Mouse (Mus musculus) heart, postnatal 14 days (tissue): ENCODE measurements around the gene Zfand6. TPM values are rescaled to one million over a fixed set of nuclear protein-coding genes. Genes with fewer than 3 reads are reported as not detected.

Experiments used
- DNase-seq, 2 experiments: peaks; one replicate each; pipeline ENCODE4 v3.0.0; 2021 to 2022
- intact Hi-C: fragments of 180-260 bp; cut with DNase I; formaldehyde crosslinking; loops from one replicate; pipeline ENCODE4 v1.15.1; 2025
- total RNA-seq, 2 experiments: library from RNA; stranded (reverse); gene quantifications; 2 replicates each; pipeline ENCODE4 v1.2.3; 2021

Zfand6 gene
- total RNA-seq, 2 experiments from 2014 or later = 95.4 to 97.4 TPM

DNA sequence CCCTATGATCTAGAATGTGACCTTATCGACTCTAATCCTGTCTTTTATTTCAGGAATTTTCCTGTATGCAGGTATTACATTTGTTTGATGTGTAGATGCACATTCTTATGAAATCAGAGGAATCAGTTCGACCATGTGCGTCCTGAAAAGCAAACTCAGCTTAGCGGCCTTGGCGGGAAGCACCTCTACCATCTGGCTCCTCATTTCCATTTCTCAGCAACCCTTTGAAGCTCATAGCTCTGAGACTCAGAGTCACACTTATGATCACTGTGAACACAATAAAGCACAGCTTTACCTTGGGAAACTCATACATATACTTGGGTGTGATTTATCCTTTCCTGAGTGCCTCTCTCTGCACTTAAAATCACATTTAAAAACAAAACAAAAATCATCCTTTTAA, 21.8 kb downstream of the Zfand6 start:
- no peak for DNase-seq
- intact Hi-C loops = no loop called here

DNA sequence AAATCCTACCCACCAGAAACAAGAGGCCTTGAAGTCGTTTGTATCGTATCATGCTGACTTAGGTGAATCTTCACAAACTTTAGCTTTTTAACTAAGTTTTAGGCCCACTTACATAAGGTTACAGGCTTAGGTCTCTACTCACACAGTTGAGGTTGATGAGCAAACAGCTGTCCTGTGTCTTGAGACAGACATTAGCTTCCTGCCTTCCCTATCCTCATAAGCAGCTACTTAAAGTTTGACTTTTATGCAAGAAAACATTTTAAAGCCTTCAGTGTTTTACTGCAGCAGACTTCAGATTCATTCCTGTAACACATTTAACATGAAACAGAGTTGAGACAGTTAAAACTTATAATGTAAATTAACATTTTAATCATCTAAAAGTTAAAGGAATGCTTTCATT, 37.0 kb downstream of the Zfand6 start:
- DNase-seq = no peak
- intact Hi-C loops = no loop called here

DNA sequence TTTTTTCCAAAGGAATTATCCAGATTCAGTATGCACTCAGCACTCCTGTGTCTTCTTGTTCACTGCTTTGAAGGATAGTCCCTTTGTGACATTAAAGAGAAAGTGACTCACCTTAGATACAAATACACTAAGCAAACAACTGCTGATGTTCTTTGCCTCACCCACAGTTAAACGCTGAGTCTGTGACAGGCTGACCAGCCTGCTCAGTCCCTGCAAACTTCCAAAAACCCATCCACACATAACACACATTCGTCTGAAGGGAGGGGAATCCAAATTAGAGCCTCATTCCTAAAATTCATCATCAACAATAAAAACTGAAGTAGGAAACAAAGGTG, 37.8 kb downstream of the Zfand6 start:
- DNase-seq = no peak
- intact Hi-C loops = no loop called here

DNA sequence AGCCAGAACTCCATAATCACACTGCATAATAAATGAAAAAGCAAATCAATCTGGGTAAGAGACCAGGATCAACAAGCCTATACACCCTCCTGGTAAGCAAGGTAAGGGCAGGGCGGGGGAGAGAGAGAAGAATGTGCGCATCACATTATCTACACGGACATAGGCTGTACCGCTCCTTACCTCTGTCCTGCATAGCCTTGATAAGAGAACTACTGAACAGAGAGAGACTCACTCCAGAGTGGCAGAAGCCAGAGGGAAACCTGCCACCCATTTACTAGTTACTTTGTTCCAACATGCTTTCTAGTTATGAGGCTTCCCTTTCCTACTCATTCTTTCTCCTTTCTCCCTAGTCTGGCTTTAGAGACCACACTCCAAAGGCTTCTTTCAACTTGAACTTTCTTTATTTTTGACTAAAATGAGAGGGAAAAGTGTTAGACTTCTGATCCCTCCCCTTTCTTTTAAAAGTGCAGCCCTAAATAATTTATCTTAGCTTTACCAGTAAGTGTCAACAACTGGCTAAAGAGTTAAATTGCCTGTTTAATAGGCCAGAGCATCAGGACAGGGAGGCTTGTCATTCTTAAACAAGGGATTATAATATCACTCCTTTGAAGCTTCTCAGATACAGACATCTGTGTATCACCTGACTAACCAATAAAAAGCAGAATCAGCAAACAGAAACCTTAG, 38.3 kb downstream of the Zfand6 start:
- no peak for DNase-seq
- intact Hi-C loops = no loop called here

DNA sequence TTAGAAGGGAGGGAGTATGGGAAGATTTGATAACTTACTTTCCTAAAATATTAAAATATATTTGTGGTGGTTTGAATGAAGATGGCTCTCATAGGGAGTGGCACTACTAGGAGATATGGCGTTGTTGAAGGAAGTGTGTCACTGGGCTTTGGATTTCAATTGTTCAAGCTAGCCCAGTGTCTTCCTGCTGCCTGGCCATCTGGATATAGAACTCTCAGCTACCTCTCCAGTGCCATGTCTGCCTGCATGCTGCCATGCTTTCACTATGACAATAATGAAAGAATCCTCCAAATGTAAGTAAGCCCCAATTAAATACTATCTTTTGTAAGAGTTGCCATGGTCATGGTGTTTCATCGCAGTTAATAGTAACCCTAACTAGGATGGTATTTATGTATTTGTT, 40.7 kb downstream of the Zfand6 start:
- intact Hi-C loops = no loop called here
- DNase-seq = no peak

DNA sequence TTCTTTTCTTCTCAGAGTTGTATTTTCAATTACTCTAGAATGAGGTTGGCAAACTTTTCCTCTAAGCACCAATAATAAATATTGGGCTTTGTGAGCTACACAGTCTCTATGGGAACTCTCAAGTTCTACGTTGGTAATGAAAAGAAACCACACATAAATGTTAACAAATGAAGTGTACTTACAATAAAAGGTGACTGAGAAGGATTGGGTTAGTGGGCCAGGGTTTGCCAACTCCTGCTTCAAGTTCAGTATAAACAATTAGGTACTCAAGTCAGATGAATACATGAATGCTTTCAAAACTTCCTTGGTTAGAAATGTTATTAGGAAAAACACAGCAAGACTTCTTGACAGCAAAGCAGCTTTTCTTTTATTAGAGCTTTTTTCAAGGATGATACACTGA, 43.5 kb downstream of the Zfand6 start:
- intact Hi-C loops = no loop called here
- DNase-seq = no peak

DNA sequence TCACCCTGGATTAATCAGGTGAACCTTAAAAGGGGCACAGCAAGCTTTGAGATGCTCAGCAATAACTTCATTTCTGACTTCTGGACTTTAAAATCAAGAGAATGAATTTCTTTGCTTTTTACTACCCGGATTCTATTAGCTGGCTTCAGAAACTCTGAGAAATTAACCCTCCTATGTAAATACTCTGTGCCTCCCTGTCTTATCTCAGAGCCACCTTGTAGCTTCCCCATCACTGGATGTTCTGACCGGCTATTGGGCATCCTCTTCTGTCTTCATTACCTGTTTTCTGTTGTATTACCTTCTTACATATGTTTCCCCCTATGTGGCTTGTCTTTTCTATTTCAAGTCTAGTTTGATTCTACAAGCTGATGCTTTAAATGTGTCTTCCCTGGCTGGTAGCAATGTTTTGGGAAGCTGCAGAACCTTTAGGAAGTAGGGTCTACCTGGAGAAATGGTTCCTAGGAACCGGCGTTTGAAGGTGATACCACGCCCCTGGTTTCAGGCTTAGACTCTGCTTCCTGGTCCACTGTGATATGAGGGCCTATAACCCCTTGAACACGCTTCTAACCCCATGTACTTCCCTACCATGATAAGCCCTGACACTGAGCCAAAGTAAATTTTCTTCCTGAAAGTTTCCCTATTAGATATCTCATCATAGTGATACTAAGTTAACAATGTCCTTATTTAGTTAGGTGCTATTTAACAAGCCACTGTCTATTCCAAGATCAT, 46.3 kb downstream of the Zfand6 start:
- no peak for DNase-seq

DNA sequence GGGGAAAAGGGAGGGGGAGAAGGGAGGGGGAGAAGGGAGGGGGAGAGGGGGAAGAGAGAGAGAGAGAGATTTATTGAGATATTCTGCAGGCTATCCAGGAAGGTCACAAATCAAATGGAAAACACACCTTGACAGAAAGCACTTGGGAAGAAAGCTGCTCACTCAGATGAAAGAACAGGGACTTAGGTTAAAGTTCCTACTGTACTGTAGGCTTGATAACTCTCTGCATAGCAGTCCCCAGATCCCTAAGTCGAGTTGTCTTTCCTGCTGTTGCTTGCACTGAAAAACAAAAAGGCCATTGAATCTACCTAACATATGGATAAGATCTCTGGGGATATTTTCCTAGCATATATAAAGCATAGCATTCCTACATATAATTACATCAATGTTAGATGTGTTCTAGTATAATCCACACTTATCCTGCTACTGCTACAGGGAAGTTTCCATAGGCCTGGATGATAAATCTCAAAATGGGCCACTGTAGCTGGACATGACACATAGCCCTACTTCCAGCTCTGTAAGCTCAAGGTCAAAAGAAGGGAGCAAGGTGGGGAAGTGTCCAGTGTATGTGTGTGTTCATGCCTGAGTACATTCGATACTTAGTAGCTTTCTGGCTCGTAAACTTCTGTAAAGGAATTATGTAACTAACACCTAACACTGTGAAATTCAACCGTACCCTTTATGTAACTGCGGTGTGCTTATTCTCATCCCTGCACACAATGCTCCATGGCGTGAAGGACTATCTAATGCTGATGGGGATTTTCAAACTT, 47.4 kb downstream of the Zfand6 start:
- intact Hi-C loops = no loop called here
- no peak for DNase-seq

More for the DNA sequence above, 46.3 kb downstream of the Zfand6 start:
- intact Hi-C loops = no loop called here

DNA sequence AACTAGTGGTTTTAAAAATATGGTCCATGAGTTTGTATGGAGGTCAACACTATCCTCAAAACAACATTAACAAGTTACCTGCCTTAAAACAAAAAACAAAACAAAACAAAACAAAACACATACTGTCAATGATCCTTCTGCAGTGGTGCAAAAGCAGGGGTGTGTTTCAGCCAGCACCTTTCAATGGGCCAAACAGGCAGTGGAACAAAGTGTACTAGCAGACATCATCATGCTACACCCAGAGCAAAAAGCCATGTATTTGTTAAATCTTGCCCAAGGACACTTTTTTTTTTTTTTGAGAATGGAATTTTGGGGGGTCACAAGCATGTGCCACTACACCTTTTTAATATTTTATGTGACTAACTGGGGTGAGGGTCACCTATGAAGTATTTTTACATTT, 52.8 kb downstream of the Zfand6 start:
- intact Hi-C loops = no loop called here
- no peak for DNase-seq

DNA sequence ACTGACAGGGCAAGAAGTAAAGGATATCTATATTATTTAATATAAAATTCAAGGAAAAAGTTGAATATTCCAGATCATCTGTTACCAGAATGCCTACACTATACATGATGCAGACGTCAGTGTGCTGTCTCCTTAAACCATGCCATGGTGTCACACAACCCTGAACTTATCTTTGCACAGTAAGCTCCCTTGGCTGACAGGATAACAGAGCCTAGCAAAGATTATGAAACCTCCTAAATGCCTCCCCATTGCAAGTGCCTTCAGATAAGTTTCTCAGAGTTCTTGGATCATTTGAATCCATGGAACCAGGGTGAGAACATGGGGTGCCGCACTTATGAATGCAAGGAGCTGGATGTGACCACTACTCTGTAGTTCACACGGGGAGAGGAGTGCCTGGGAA, 57.9 kb downstream of the Zfand6 start:
- intact Hi-C loops = no loop called here
- no peak for DNase-seq

DNA sequence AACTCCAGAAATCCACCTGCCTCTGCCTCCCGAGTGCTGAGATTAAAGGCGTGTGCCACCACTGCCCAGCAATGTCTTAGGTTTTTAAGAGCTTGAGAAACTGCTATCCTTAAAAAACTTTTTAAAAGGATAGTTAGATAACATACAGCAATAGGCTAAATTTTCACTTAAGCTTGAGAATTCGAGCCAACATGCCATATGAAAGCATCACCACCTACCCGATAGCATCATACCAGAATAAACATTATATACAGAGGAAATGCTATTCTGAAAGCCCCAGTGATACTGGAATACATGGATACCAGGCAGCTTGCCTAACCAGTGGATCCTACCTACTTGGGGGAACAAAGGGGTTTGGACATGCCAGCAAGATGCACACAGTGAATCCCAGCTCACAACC, 66.0 kb downstream of the Zfand6 start:
- intact Hi-C loops = no loop called here
- DNase-seq = no peak

DNA sequence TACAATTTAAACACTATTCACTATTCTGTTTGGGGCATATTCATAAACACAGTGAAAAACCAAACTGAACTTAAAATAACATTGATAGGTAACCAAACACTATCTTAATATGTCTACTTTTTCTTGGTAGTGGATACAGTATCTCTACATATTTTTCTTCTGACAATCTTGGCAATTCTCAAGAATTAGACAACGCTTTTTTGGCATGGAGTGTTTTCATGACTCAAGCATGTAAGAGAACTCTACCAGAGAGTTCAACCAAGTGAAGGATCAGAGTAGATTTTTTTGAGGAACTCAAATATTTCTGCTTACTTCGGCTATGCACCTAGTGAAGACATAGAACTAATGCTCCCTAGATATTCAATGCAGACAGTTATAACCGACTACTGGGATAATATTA, 68.8 kb downstream of the Zfand6 start:
- DNase-seq = no peak
- intact Hi-C loops = no loop called here

DNA sequence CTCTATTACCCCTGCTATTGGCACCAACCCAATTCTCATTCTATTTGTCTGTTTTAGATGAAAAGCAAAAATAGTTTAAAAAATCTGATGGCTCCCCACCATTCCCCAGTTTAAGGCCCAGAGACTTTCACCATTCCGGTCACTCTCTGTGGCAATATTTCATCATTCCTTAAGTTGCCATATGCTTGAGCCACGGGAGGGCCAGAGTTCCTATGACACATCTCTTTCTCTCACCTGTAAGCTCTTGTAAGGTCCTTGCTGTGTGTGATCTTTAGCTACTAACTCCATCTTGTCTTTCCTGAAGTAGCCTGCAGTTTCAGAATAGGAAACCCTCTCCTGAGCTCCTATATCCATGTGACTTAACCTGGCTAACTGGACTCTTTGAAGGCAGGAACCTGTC, 70.8 kb downstream of the Zfand6 start:
- intact Hi-C loops = no loop called here
- no peak for DNase-seq

DNA sequence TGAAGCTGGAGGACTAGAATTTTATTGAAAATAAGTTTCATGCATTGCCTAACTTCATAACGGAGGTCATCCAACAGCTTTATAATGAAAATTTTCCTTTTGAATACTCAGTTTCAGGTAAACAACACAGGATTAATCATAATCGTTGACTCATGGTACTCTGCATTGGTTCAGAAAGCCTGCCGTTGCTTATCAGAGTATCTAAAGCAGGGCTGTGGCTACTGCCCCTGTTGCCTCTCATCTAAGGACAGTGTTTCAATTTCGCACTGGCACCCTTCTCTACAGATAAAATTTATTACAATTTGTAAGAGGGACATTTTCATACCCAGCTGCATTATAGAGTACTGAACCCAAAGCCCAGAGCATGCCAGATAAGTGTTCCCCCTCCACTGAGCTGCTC, 77.3 kb downstream of the Zfand6 start:
- DNase-seq = no peak
- intact Hi-C loops = no loop called here

DNA sequence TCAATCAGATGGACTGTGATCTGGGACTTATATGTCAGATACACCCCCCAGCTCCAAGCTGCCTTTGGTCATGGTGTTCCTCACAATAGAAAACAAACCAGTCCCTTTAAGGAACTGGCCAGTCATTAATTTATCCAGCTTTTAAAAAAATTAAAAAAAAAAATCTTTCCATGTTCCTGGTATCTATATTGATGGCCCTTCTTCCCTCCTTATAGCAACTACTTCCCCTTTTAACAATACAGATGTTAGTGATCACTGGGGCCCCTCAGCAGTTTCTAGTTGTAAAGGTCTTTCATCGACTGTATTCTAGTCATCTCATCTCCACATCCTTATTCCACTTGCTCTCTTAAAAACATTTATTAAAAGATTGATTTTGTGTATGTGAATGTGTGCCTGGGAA, 78.2 kb downstream of the Zfand6 start:
- DNase-seq = no peak
- intact Hi-C loops = no loop called here

DNA sequence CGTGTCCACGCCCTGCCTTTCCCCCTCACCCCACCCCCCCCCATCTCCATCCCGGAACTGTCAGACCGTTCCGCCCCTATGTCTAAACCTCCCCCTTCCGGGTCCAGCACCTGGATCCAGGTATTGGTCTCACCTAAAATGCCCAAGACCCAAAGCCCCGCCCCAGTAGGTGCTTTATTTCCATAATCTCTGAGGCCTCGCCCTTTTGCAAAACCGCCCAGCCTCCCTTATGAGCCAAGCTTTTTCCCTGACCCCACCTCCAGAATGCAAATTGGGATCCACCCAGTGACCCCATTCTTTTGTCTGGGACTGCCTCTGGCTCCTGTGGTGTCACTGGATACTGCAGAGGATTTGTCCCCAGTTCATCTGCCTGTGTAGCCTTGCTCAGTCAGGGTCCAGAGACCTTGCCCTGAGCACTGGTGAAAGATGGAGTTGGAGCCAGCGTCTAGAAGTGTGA, 83.4 kb downstream of the Zfand6 start, which contains the start of gene Fah:
TSS of gene Fah (minus strand) at position 430 of the 457 bp plus-strand sequence.
- peak; percentile 29 to 55 for DNase-seq

DNA sequence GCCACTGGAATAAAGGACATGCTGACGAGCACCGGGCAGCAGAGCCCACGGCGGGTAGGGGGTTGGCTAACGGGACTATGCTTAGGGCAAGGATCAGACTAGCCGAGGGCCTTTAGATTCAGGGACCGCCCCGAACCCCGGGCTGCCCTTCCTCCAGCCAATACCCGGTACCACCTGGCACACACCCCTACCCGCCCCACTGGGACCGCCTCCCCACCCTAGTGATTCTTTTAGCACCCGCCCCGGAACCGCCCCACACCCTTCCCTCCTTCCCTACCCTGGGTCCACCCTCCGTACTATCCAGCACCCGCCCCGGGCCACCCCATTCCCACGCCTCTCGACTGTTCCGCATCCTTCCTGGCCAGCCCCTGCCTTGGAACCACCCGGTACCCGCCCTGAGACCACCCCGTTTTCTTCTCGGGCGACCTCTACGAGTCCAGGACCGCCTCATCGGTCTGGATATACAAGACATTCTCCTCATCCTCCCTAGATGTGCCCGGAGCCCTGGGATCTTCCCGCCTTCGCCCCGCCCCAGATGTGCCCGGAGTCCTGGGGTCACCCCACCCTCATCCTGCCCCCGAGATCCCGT, 84.0 kb downstream of the Zfand6 start:
- intact Hi-C loops = no loop called here

More for the DNA sequence above, 83.4 kb downstream of the Zfand6 start, which contains the start of gene Fah:
- intact Hi-C loops = no loop called here

DNA sequence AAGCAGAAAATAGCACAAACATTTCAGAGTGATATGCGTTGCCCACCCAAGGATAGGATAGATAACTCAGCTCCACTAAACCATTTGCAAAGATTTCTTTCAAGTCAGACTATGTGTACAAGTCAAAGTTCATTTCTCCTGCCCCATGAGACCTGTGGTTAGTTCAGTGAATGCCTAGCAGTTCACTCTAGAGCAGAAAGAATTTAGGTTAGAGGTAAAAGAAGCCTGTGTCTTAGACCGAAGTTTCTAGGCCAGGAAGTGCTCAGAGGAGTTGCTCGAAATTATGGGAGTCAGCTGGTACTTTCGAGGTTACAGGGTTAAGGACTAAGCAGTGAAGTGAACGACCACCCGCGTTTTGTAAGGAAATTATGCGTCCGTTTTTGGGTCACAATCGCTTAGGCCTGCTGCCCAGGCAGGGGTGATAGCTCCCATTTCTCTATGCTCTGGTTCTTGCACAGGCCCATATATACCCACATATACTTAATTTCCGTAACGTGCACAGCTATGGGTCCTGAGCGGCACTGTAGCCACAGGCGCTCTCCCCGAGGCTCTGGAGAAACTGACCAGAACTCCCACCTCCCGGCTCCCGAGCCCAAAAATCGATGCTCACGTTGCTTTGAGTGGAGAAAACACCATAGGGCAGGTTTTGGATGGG, 84.6 kb downstream of the Zfand6 start:
- no peak for DNase-seq
- intact Hi-C loops = no loop called here

More for the DNA sequence above, 84.0 kb downstream of the Zfand6 start:
- DNase-seq = peak; percentile 77 to 79

DNA sequence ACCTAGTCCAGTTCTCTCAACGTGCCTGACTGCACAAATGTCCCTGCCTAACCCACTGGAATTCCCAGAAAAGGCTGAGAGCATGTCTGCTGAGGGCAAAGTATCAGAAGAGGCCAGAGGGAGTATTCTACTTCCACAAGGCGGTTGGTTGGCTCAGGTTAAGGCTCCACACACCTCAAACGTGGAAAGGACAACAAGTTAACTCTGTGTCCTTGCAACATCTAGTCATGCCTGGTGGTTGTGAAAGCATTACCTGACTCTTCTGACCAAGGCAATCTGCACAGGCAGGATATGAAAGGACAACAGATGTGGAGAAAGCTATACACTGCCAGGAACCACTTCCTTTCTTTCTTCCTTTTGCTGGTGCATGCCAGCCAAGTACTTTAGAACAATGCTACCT, 85.3 kb downstream of the Zfand6 start:
- intact Hi-C loops = no loop called here
- DNase-seq = no peak

DNA sequence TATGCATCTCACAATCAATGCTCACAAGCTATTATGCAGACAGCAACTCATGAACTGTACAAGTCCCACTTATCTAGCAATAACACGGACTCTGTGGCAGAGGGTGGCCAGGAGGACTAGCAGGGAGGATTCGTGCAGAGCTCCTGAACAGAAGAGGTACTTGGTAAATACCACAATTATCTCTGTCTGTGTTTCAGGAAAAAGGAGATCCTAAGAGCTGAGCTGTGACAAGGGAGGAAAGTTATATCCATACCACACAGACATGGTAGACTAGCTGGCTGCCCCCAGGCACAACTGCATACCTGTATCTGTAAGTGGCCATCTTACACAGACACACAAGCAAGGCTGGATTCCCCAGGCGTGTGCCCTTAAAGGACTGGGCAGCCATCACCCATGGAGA, 88.4 kb downstream of the Zfand6 start:
- DNase-seq = no peak
- intact Hi-C loops = loop anchor here (2.0 kb wide), 1 partner anchor 87 kb away; the partner anchor contains the start of gene Zfand6
